8 mouse cellular contexts compared by ENCODE assay signal in genomic region chr13:74563483-74564330, GRCm38 (mm10).
DNase-seq lines count a peak whose midpoint lies in the region; ATAC-seq lines count a peak whose summit lies in the region.
"Not testable (repeated sequence)": the region's sequence is repeated elsewhere in the genome, so short reads cannot be mapped to it uniquely, and the experiment has no call there.

No protein-coding gene starts in this region.

- not testable (repeated sequence) for H3K27me3 ChIP-seq in heart, embryonic 13.5 days (replicated peaks); liver, embryonic 12.5 days (replicated peaks); stomach, embryonic 15.5 days (replicated peaks)

- peak; percentile 74 for DNase-seq in CD4-positive, CD25-positive, alpha-beta regulatory T cell, adult 2 months (ENCODE audit: low read depth, low spot score)
- DNase-seq in fat pad, adult 2 months (ENCODE audit: extremely low read depth, low read depth, low spot score), result peak; percentile 26
- peak; percentile 83 for DNase-seq in kidney, postnatal 10 days
- peak; percentile 72 to 76 for DNase-seq in natural killer cell, adult 2 months (ENCODE audit: low spot score in 2 of 2)

- H3K27ac ChIP-seq in brown adipose tissue, adult 24 weeks (replicated peaks; ENCODE audit: low read depth, low read length), result peak overlapping the region; percentile 77
- peak overlapping the region; percentile 90 for H3K27ac ChIP-seq in heart, embryonic 13.5 days (replicated peaks)
- H3K27ac ChIP-seq in liver, embryonic 12.5 days, result peak overlapping the region; percentile 85
- H3K27ac ChIP-seq in stomach, embryonic 15.5 days, result peak overlapping the region; percentile 89

- peak overlapping the region; percentile 74 for H3K4me2 ChIP-seq in heart, embryonic 13.5 days
- H3K4me2 ChIP-seq in liver, embryonic 12.5 days, result peak overlapping the region; percentile 74
- H3K4me2 ChIP-seq in stomach, embryonic 15.5 days, result peak overlapping the region; percentile 63

- not testable (repeated sequence) for H3K9me3 ChIP-seq in heart, embryonic 13.5 days; liver, embryonic 12.5 days (replicated peaks); stomach, embryonic 15.5 days

- H3K4me3 ChIP-seq in brown adipose tissue, adult 24 weeks (ENCODE audit: insufficient read depth, low read depth, low read length), result peak overlapping the region; percentile 95
- H3K4me3 ChIP-seq in heart, embryonic 13.5 days, result peak overlapping the region; percentile 68
- H3K4me3 ChIP-seq in liver, embryonic 12.5 days, result peak overlapping the region; percentile 66
- peak overlapping the region; percentile 52 for H3K4me3 ChIP-seq in stomach, embryonic 15.5 days (replicated peaks)

- not testable (repeated sequence) for H3K4me1 ChIP-seq in brown adipose tissue, adult 24 weeks (ENCODE audit: control insufficient read depth, insufficient read depth, insufficient read length, low read length); heart, embryonic 13.5 days; liver, embryonic 12.5 days; stomach, embryonic 15.5 days

- not testable (repeated sequence) for H3K36me3 ChIP-seq in heart, embryonic 13.5 days; liver, embryonic 12.5 days; stomach, embryonic 15.5 days

- 1% methylated on average over 27 of the region's 27 CpGs for WGBS in heart, embryonic 13.5 days
- WGBS in liver, embryonic 12.5 days (ENCODE audit: insufficient replicate concordance), result 2% methylated on average over 27 of the region's 27 CpGs
- WGBS in stomach, embryonic 15.5 days, result 1% methylated on average over 27 of the region's 27 CpGs

- ATAC-seq in heart, embryonic 13.5 days (ENCODE audit: extremely low read depth, insufficient number of reproducible peaks, low FRiP score, low TSS enrichment), result peak; percentile 85
- peak; percentile 95 for ATAC-seq in liver, embryonic 12.5 days
- ATAC-seq in stomach, embryonic 15.5 days (ENCODE audit: insufficient read depth, low FRiP score, low read depth), result peak; percentile 95

- H3K9ac ChIP-seq in heart, embryonic 13.5 days, result peak overlapping the region; percentile 82
- H3K9ac ChIP-seq in liver, embryonic 12.5 days, result peak overlapping the region; percentile 69
- H3K9ac ChIP-seq in stomach, embryonic 15.5 days, result peak overlapping the region; percentile 37; the same call in 1 of the 2 replicates

Comparison
In these comparisons a context has a peak if more than half of its experiments do, and no peak if none do; other contexts are left out.
1. Peak in every context shown above with its lines: DNase-seq, ATAC-seq, H3K4me3 ChIP-seq and H3K27ac ChIP-seq.
2. DNase-seq: peak in every context shown above with its lines; median percentile 83 in kidney, postnatal 10 days; 74 in CD4-positive, CD25-positive, alpha-beta regulatory T cell, adult 2 months; 74 in natural killer cell, adult 2 months; 26 in fat pad, adult 2 months.